Mouse (Mus musculus): Measurements from ENCODE around the gene Bmp8a.
A peak's percentile ranks its signal among the peaks of the same experiment; 100 is the strongest.
"Not testable (repeated sequence)": the region's sequence is repeated elsewhere in the genome, so short reads cannot be mapped to it uniquely, and the experiment has no call there.

The Bmp8a gene

GRCm38 (mm10) chr4:123286790-123287189, 56.3 kb downstream of the Bmp8a start:
- DNase-seq (ENCODE audit: low spot score) = no peak

GRCm38 (mm10) chr4:123284731-123285624, 58.1 kb downstream of the Bmp8a start:
- no peak for DNase-seq (ENCODE audit: low spot score)

- DNase-seq (ENCODE audit: low spot score) = peak; percentile 39
Measured at GRCm38 (mm10) chr4:123283675-123284064, 59.4 kb downstream of the Bmp8a start.

- not testable (repeated sequence) for DNase-seq (ENCODE audit: low spot score)
Measured at GRCm38 (mm10) chr4:123282915-123283674, 60.0 kb downstream of the Bmp8a start.

GRCm38 (mm10) chr4:123282500-123282899, 60.6 kb downstream of the Bmp8a start:
- DNase-seq (ENCODE audit: low spot score) = peak; percentile 93

GRCm38 (mm10) chr4:123280117-123280516, 62.9 kb downstream of the Bmp8a start:
- no peak for DNase-seq (ENCODE audit: low spot score)

- no peak for DNase-seq (ENCODE audit: low spot score)
Measured at GRCm38 (mm10) chr4:123271063-123271462, 72.0 kb downstream of the Bmp8a start.
